Mouse (Mus musculus) MEL (cell line): ENCODE measurements around the gene Slamf7. TPM values are rescaled to one million over a fixed set of nuclear protein-coding genes. Genes with fewer than 3 reads are reported as not detected.

Source experiments
- DNase-seq: peaks from one replicate; pipeline ENCODE4 v3.0.0; 2011; ENCODE audit warnings: low read depth, low spot score
- H3K27ac ChIP-seq: 2 replicates; pipeline ENCODE4 v1.5.1; 2012; ENCODE audit warnings: low read depth, mild to moderate bottlenecking, control low read depth, low read length, moderate library complexity; ENCODE audit not compliant: control insufficient read depth
- H3K27me3 ChIP-seq, 2 experiments: fragments of 150-350 bp in 1 of 2; sonication (generic) in 1 of 2; 2 replicates each; pipeline ENCODE4 v1.6.1; 2012; ENCODE audit warnings: low read length in 2 of 2, mild to moderate bottlenecking in 2 of 2, improper control_type of control experiment in 1 of 2, moderate library complexity in 1 of 2; ENCODE audit not compliant: insufficient read depth in 2 of 2, control insufficient read depth in 1 of 2
- H3K36me3 ChIP-seq, 2 experiments: 2 replicates each; pipeline ENCODE4 v1.6.1; 2012 to 2014; ENCODE audit warnings: low read length in 2 of 2, improper control_type of control experiment in 1 of 2, inconsistent platforms in 1 of 2, mild to moderate bottlenecking in 1 of 2; ENCODE audit not compliant: insufficient read depth in 2 of 2, control insufficient read depth in 1 of 2
- H3K4me1 ChIP-seq, 2 experiments: fragments of 150-350 bp in 1 of 2; sonication (generic) in 1 of 2; 2 replicates each; pipeline ENCODE4 v1.6.1; 2012; ENCODE audit warnings: low read length in 2 of 2, improper control_type of control experiment in 1 of 2, mild to moderate bottlenecking in 1 of 2; ENCODE audit not compliant: insufficient read depth in 2 of 2, control insufficient read depth in 1 of 2
- H3K4me3 ChIP-seq, 2 experiments: fragments of 150-350 bp in 1 of 2; sonication (generic) in 1 of 2; 2 replicates each; pipeline ENCODE4 v1.5.1; 2012; ENCODE audit warnings: low read depth in 2 of 2, low read length in 2 of 2, mild to moderate bottlenecking in 2 of 2, moderate library complexity in 2 of 2, control low read depth in 1 of 2, improper control_type of control experiment in 1 of 2; ENCODE audit not compliant: control insufficient read depth in 1 of 2, insufficient read depth in 1 of 2
- H3K79me2 ChIP-seq: 2 replicates; pipeline ENCODE4 v1.6.1; 2012; ENCODE audit warnings: mild to moderate bottlenecking, low read length, moderate library complexity; ENCODE audit not compliant: control insufficient read depth, poor library complexity, insufficient read depth
- H3K9ac ChIP-seq: 2 replicates; pipeline ENCODE4 v1.6.1; 2012; ENCODE audit warnings: low read depth, mild to moderate bottlenecking, control low read depth, low read length, moderate library complexity; ENCODE audit not compliant: control insufficient read depth, poor library complexity, severe bottlenecking
- H3K9me3 ChIP-seq: fragments of 150-350 bp; sonication (generic); replicated peaks from 2 replicates; pipeline ENCODE4 v1.6.1; 2012; ENCODE audit warnings: mild to moderate bottlenecking, low read length, improper control_type of control experiment, moderate library complexity; ENCODE audit not compliant: insufficient read depth
- BHLHE40 ChIP-seq: IDR thresholded peaks from 2 replicates; pipeline ENCODE4 v1.6.1; 2012; ENCODE audit warnings: low read depth, mild to moderate bottlenecking, inconsistent platforms, low read length, improper control_type of control experiment, borderline replicate concordance
- CHD1 ChIP-seq: IDR thresholded peaks from 2 replicates; pipeline ENCODE4 v1.6.1; 2012; ENCODE audit warnings: low read depth, mild to moderate bottlenecking, inconsistent platforms, low read length, improper control_type of control experiment
- CHD2 ChIP-seq: IDR thresholded peaks from 2 replicates; pipeline ENCODE4 v1.6.1; 2011; ENCODE audit warnings: low read length, improper control_type of control experiment
- CTCF ChIP-seq, 3 experiments: IDR thresholded peaks in 2 of 3; conservative IDR thresholded peaks in 1 of 3; 2 replicates each; pipeline ENCODE4 v1.5.1; 2011 to 2012; ENCODE audit warnings: low read length in 3 of 3, low read depth in 2 of 3, mild to moderate bottlenecking in 2 of 3, improper control_type of control experiment in 1 of 3, inconsistent platforms in 1 of 3, mixed read lengths in 1 of 3, moderate library complexity in 1 of 3; ENCODE audit not compliant: control insufficient read depth in 1 of 3, insufficient read depth in 1 of 3, poor library complexity in 1 of 3, severe bottlenecking in 1 of 3
- ELF1 ChIP-seq: IDR thresholded peaks from 2 replicates; pipeline ENCODE4 v1.6.1; 2014; ENCODE audit warnings: low read depth, mild to moderate bottlenecking, inconsistent platforms, low read length, improper control_type of control experiment, moderate library complexity
- ETS1 ChIP-seq: IDR thresholded peaks from 2 replicates; pipeline ENCODE4 v1.6.1; 2012; ENCODE audit warnings: low read depth, mild to moderate bottlenecking, inconsistent platforms, low read length, improper control_type of control experiment, moderate library complexity
- GABPA ChIP-seq: IDR thresholded peaks from 2 replicates; pipeline ENCODE4 v1.6.1; 2012; ENCODE audit warnings: low read depth, mild to moderate bottlenecking, inconsistent platforms, low read length, improper control_type of control experiment, moderate library complexity
- GATA1 ChIP-seq: IDR thresholded peaks from 2 replicates; pipeline ENCODE4 v1.6.1; 2011; ENCODE audit warnings: low read depth, low read length, improper control_type of control experiment
- HCFC1 ChIP-seq: IDR thresholded peaks from 2 replicates; pipeline ENCODE4 v1.6.1; 2012; ENCODE audit warnings: low read depth, mild to moderate bottlenecking, inconsistent platforms, low read length, improper control_type of control experiment, moderate library complexity
- KAT2A ChIP-seq: conservative IDR thresholded peaks from 2 replicates; pipeline ENCODE4 v1.6.1; 2012; ENCODE audit warnings: low read depth, low read length, improper control_type of control experiment, inconsistent platforms
- MAFK ChIP-seq: IDR thresholded peaks from 2 replicates; pipeline ENCODE4 v1.6.1; 2011; ENCODE audit warnings: low read depth, mild to moderate bottlenecking, low read length, improper control_type of control experiment, borderline replicate concordance
- MAX ChIP-seq: IDR thresholded peaks from 2 replicates; pipeline ENCODE4 v1.6.1; 2011; ENCODE audit warnings: low read length, improper control_type of control experiment
- MAZ ChIP-seq: IDR thresholded peaks from 2 replicates; pipeline ENCODE4 v1.6.1; 2012; ENCODE audit warnings: low read depth, mild to moderate bottlenecking, inconsistent platforms, low read length, improper control_type of control experiment
- MEF2A ChIP-seq: IDR thresholded peaks from 2 replicates; pipeline ENCODE4 v1.6.1; 2014; ENCODE audit warnings: low read depth, mild to moderate bottlenecking, inconsistent platforms, low read length, improper control_type of control experiment; ENCODE audit not compliant: poor library complexity, insufficient replicate concordance, severe bottlenecking; ENCODE audit errors: extremely low read depth
- MXI1 ChIP-seq: IDR thresholded peaks from 2 replicates; pipeline ENCODE4 v1.6.1; 2011; ENCODE audit warnings: mild to moderate bottlenecking, low read depth, low read length, improper control_type of control experiment
- MYC ChIP-seq: IDR thresholded peaks from 2 replicates; pipeline ENCODE4 v1.6.1; 2011; ENCODE audit warnings: low read depth, mild to moderate bottlenecking, low read length, improper control_type of control experiment, moderate library complexity
- NRF1 ChIP-seq: IDR thresholded peaks from 2 replicates; pipeline ENCODE4 v1.6.1; 2014; ENCODE audit warnings: low read depth, mild to moderate bottlenecking, inconsistent platforms, low read length, improper control_type of control experiment, moderate library complexity; ENCODE audit not compliant: poor library complexity, insufficient read depth, severe bottlenecking
- POLR2AphosphoS2 ChIP-seq: IDR thresholded peaks from 2 replicates; pipeline ENCODE4 v1.6.1; 2011; ENCODE audit warnings: low read length, improper control_type of control experiment
- POLR2AphosphoS5 ChIP-seq: IDR thresholded peaks from 2 replicates; pipeline ENCODE4 v1.6.1; 2012; ENCODE audit warnings: low read depth, borderline replicate concordance, mild to moderate bottlenecking, inconsistent platforms, low read length, moderate library complexity, mixed read lengths
- RAD21 ChIP-seq: IDR thresholded peaks from 2 replicates; pipeline ENCODE4 v1.6.1; 2011; ENCODE audit warnings: mild to moderate bottlenecking, low read depth, low read length, improper control_type of control experiment
- RCOR1 ChIP-seq: IDR thresholded peaks from 2 replicates; pipeline ENCODE4 v1.6.1; 2012; ENCODE audit warnings: low read depth, mild to moderate bottlenecking, inconsistent platforms, low read length, improper control_type of control experiment
- SIN3A ChIP-seq: IDR thresholded peaks from 2 replicates; pipeline ENCODE4 v1.6.1; 2012; ENCODE audit warnings: low read length, improper control_type of control experiment, inconsistent platforms
- SMC3 ChIP-seq: IDR thresholded peaks from 2 replicates; pipeline ENCODE4 v1.6.1; 2011; ENCODE audit warnings: low read depth, low read length, improper control_type of control experiment
- TAL1 ChIP-seq: IDR thresholded peaks from 2 replicates; pipeline ENCODE4 v1.6.1; 2012; ENCODE audit warnings: mild to moderate bottlenecking, inconsistent platforms, low read length, moderate library complexity, mixed read lengths
- TBP ChIP-seq: IDR thresholded peaks from 2 replicates; pipeline ENCODE4 v1.8.0; 2011; ENCODE audit warnings: low read depth, low read length, improper control_type of control experiment
- TCF12 ChIP-seq: IDR thresholded peaks from 2 replicates; pipeline ENCODE4 v1.6.1; 2014; ENCODE audit warnings: low read depth, mild to moderate bottlenecking, inconsistent platforms, low read length, improper control_type of control experiment, moderate library complexity
- UBTF ChIP-seq: IDR thresholded peaks from 2 replicates; pipeline ENCODE4 v1.6.1; 2012; ENCODE audit warnings: low read depth, mild to moderate bottlenecking, inconsistent platforms, low read length, improper control_type of control experiment, moderate library complexity, borderline replicate concordance; ENCODE audit not compliant: insufficient read depth
- USF1 ChIP-seq: IDR thresholded peaks from 2 replicates; pipeline ENCODE4 v1.6.1; 2014; ENCODE audit warnings: low read depth, mild to moderate bottlenecking, inconsistent platforms, low read length, improper control_type of control experiment, moderate library complexity
- USF2 ChIP-seq, 2 experiments: IDR thresholded peaks; 2 replicates each; pipeline ENCODE4 v1.6.1; 2011 to 2012; ENCODE audit warnings: improper control_type of control experiment in 2 of 2, low read length in 2 of 2, borderline replicate concordance in 1 of 2, inconsistent platforms in 1 of 2, low read depth in 1 of 2, mild to moderate bottlenecking in 1 of 2; ENCODE audit not compliant: insufficient read depth in 1 of 2
- ZC3H11A ChIP-seq: IDR thresholded peaks from 2 replicates; pipeline ENCODE4 v1.6.1; 2012; ENCODE audit warnings: low read depth, mild to moderate bottlenecking, inconsistent platforms, low read length, improper control_type of control experiment
- ZMIZ1 ChIP-seq: IDR thresholded peaks from 2 replicates; pipeline ENCODE4 v1.6.1; 2012; ENCODE audit warnings: low read depth, mild to moderate bottlenecking, inconsistent platforms, low read length, improper control_type of control experiment, moderate library complexity
- ZNF384 ChIP-seq: IDR thresholded peaks from 2 replicates; pipeline ENCODE4 v1.6.1; 2012; ENCODE audit warnings: low read depth, mild to moderate bottlenecking, inconsistent platforms, low read length, improper control_type of control experiment
- polyA plus RNA-seq, 2 experiments: library from polyadenylated mRNA; stranded (reverse) in 1 of 2; unstranded in 1 of 2; fragments of >175 nt in 1 of 2; fragments of >200 nt in 1 of 2; gene quantifications; 2 replicates each; pipeline versions ENCODE4 v1.2.1 to v1.2.4; 2012; ENCODE audit warnings: low replicate concordance in 2 of 2, low read depth in 1 of 2; ENCODE audit not compliant: insufficient read length in 2 of 2, insufficient read depth in 1 of 2, missing spikeins in 1 of 2
- total RNA-seq: library from RNA; depleted of rRNA; stranded (reverse); fragments of 300-350 nt; gene quantifications from 2 replicates; pipeline ENCODE4 v1.2.3, GENCODE M21; 2012

Gene Slamf7
- total and polyA plus RNA-seq, 3 experiments: not detected

DNA sequence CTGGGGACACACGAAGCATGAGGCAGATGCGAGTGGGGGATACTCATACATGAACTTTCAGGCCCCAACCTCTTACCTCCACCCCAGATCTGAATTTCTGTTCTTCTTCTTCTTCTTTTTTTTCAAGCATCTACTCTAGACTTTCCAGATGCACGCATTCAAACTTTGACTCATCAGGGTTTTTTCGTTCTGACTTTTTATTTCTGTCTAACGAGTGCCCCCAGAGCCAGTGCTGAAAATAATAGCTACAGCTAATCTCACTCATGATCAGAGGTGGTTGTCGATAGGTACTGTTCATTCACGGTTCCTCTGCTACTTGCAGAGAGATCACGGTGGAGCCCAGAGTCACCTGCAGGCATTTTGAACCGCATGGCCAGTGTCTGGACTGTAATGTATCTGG, 32.1 kb upstream of the Slamf7 start (continued):
- no peak for TF ChIP-seq RCOR1
- TF ChIP-seq MEF2A: no peak
- TF ChIP-seq ZMIZ1: no peak
- no peak for TF ChIP-seq USF1
- TF ChIP-seq CHD2: no peak
- no peak for TF ChIP-seq TAL1
- TF ChIP-seq POLR2AphosphoS5: no peak

DNA sequence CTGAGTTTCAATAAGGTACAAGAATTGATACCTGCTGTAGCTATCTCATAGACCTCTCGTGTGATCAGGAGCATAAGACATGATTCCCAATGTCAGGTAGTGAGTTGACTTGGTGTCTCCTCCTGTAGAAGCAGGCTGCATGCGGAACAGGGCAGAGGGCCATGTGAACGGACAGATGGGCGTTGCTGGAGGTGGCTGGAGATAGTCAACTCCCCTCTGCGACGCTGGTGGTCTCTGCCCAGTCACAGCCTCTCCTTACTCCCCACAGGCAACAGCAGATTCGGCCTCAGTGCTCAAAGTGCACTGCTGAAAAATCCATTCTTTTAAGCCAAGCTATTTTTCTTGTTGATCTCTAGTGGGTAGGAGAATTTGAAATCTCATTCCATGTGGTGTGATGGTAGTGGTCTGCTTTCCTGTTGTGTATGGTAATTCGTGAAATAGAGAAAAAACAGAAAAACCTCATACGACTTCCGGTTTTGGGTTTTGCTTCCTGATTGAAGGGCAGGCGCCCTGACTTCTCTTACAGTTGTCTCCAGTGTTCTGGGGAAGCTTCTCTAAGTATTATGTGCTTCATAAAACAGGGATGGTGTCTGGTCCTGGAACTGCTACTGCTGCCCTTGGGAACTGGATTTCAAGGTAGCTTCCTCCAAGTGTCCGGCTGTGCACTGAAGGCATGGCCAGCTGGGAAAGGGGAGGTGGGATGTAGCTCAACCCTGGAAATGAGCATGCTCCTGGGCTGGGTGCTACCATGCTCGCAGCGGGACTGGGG, 28.9 kb upstream of the Slamf7 start, which contains the start of gene Cd48:
Gene Cd48 (plus strand): TSS at position 479 of the 769 bp plus-strand sequence.
- Histone ChIP-seq H3K27ac (peak within 1 kb of the TSS; percentile 97), H3K79me2 (peaks cover 26% of the 10 kb centered on the region), H3K27me3 (no peaks in the 10 kb centered on the region), H3K36me3 (peaks cover 0 to 50% of the 10 kb centered on the region in 2 experiments; a peak in 2 of 4 replicates), H3K9me3 (no peaks in the 10 kb centered on the region), H3K9ac (peak within 1 kb of the TSS; percentile 97), H3K4me1 (peaks cover 18 to 46% of the 10 kb centered on the region in 2 experiments), H3K4me3 (peak within 1 kb of the TSS; percentile 69 to 77)
- peak; percentile 82 for DNase-seq
- TF ChIP-seq MYC: peak; percentile 53
- TF ChIP-seq ETS1: peak; percentile 36; the same call in 1 of the 2 replicates
- no peak for TF ChIP-seq BHLHE40
- peak; percentile 85 for TF ChIP-seq ELF1
- TF ChIP-seq MEF2A: no peak
- no peak for TF ChIP-seq GABPA
- TF ChIP-seq TBP: peak; percentile 73
- TF ChIP-seq UBTF: no peak
- peak; percentile 66 for TF ChIP-seq NRF1
- 0 out of 2 replicates have a peak, but pooled peaks have one; percentile 20 for TF ChIP-seq GATA1
- no peak for TF ChIP-seq ZC3H11A
- peak; percentile 63 for TF ChIP-seq HCFC1
- 0 out of 2 replicates have a peak, but pooled peaks have one; percentile 4 for TF ChIP-seq TCF12
- TF ChIP-seq CTCF (IDR thresholded peaks at IDR 0.05 in 2 of 3, conservative IDR thresholded peaks at IDR 0.05 in 1 of 3; ENCODE audit: control insufficient read depth in 1 of 3, insufficient read depth in 1 of 3, low read depth in 2 of 3, low read length in 3 of 3, poor library complexity in 1 of 3, severe bottlenecking in 1 of 3): no peak
- TF ChIP-seq KAT2A: no peak
- TF ChIP-seq POLR2AphosphoS2: peak; percentile 25; the same call in 1 of the 2 replicates
- TF ChIP-seq MAFK: no peak
- TF ChIP-seq RCOR1: no peak; the same call in 1 of the 2 replicates
- TF ChIP-seq CHD1: peak; percentile 43; the same call in 1 of the 2 replicates
- TF ChIP-seq USF2 (IDR thresholded peaks at IDR 0.05; ENCODE audit: borderline replicate concordance in 1 of 2, insufficient read depth in 1 of 2, low read depth in 1 of 2, low read length in 2 of 2): no peak
- peak; percentile 74; the same call in 1 of the 2 replicates for TF ChIP-seq SIN3A
- no peak for TF ChIP-seq POLR2AphosphoS5
- TF ChIP-seq CHD2: no peak
- 0 out of 2 replicates have a peak, but pooled peaks have one; percentile 11 for TF ChIP-seq SMC3
- TF ChIP-seq ZNF384: no peak; the same call in 1 of the 2 replicates
- TF ChIP-seq MXI1: peak; percentile 70
- no peak for TF ChIP-seq USF1
- no peak for TF ChIP-seq RAD21
- TF ChIP-seq MAZ: no peak
- peak; percentile 56 for TF ChIP-seq MAX
